8 mouse cellular contexts compared by ENCODE assay signal in genomic region chr15:93519836-93520826, GRCm38 (mm10).
DNase-seq lines count a peak whose midpoint lies in the region; ATAC-seq and TF ChIP-seq lines count a peak whose summit lies in the region.

No protein-coding gene starts in this region.

- peak overlapping the region; percentile 69; the same call in 1 of the 2 replicates for H3K9ac ChIP-seq in forebrain, embryonic 12.5 days
- peak overlapping the region; percentile 74 for H3K9ac ChIP-seq in intestine, embryonic 14.5 days (ENCODE audit: low read length)

- no peaks in the 10 kb centered on the region for H3K27me3 ChIP-seq in kidney, adult 2 months (replicated peaks; ENCODE audit: control insufficient read depth, insufficient read depth, low read length)
- H3K27me3 ChIP-seq in forebrain, embryonic 12.5 days: peaks cover 65% of the 10 kb centered on the region
- H3K27me3 ChIP-seq in intestine, embryonic 14.5 days (replicated peaks; ENCODE audit: control insufficient read depth, insufficient read depth, low read length): no peaks in the 10 kb centered on the region

- no peaks in the 10 kb centered on the region for H3K36me3 ChIP-seq in kidney, adult 2 months (ENCODE audit: control insufficient read depth, insufficient read depth, low read length)
- no peaks in the 10 kb centered on the region for H3K36me3 ChIP-seq in forebrain, embryonic 12.5 days (replicated peaks)
- no peaks in the 10 kb centered on the region for H3K36me3 ChIP-seq in intestine, embryonic 14.5 days (ENCODE audit: control insufficient read depth, insufficient read depth, low read length)
- H3K36me3 ChIP-seq in macrophage (ENCODE audit: inconsistent target): no peaks in the 10 kb centered on the region

- no peaks in the 10 kb centered on the region for H3K9me3 ChIP-seq in forebrain, embryonic 12.5 days
- H3K9me3 ChIP-seq in intestine, embryonic 14.5 days (ENCODE audit: control insufficient read depth, low read length): no peaks in the 10 kb centered on the region

- peak; percentile 32 for DNase-seq in kidney, adult 2 months
- DNase-seq in kidney, adult 8-10 months: no peak
- DNase-seq in intestine, embryonic 14.5 days (ENCODE audit: low spot score): no peak
- no peak for DNase-seq in left cerebral cortex, postnatal 4 days
- no peak for DNase-seq in urinary bladder, postnatal 10 days (ENCODE audit: low spot score)

- H3K79me2 ChIP-seq in macrophage (ENCODE audit: inconsistent target): no peaks in the 10 kb centered on the region

- no peak for ATAC-seq in forebrain, embryonic 12.5 days (ENCODE audit: low FRiP score)
- no peak for ATAC-seq in intestine, embryonic 14.5 days (replicated peaks; ENCODE audit: low FRiP score, low TSS enrichment, low read depth)
- ATAC-seq in frontal cortex, adult (ENCODE audit: low TSS enrichment): no peak

- H3K4me2 ChIP-seq in forebrain, embryonic 12.5 days: peak overlapping the region; percentile 94
- peak overlapping the region; percentile 83 for H3K4me2 ChIP-seq in intestine, embryonic 14.5 days (ENCODE audit: low read length)

- peaks cover 11% of the 10 kb centered on the region for H3K4me1 ChIP-seq in kidney, adult 2 months (ENCODE audit: control insufficient read depth, insufficient read depth, low read length)
- H3K4me1 ChIP-seq in forebrain, embryonic 12.5 days: peaks cover 21% of the 10 kb centered on the region
- peaks cover 48% of the 10 kb centered on the region for H3K4me1 ChIP-seq in intestine, embryonic 14.5 days (replicated peaks; ENCODE audit: control insufficient read depth, insufficient read depth, low read length)

- WGBS in kidney, adult 2 months: 22% methylated on average over 17 of the region's 17 CpGs
- WGBS in forebrain, embryonic 12.5 days: 5% methylated on average over 17 of the region's 17 CpGs
- WGBS in intestine, embryonic 14.5 days: 10% methylated on average over 17 of the region's 17 CpGs
- 28% methylated on average over 17 of the region's 17 CpGs for WGBS in macrophage (ENCODE audit: missing documents)

- intact Hi-C loops in left cerebral cortex, postnatal 4 days (cut with DNase I): loop anchor here (5.0 to 10.0 kb wide), 2 partner anchors 47 to 695 kb away; no protein-coding TSS in a partner anchor

- H3K4me3 ChIP-seq in kidney, adult 2 months (ENCODE audit: insufficient read depth, low read depth, low read length): peak overlapping the region; percentile 96
- H3K4me3 ChIP-seq in forebrain, embryonic 12.5 days (replicated peaks): peak overlapping the region; percentile 79
- peak overlapping the region; percentile 76 for H3K4me3 ChIP-seq in intestine, embryonic 14.5 days (ENCODE audit: low read depth, low read length)
- H3K4me3 ChIP-seq in macrophage (ENCODE audit: inconsistent target): peak overlapping the region; percentile 7; the same call in 1 of the 2 replicates

- TF ChIP-seq CTCF in kidney, adult 2 months (conservative IDR thresholded peaks at IDR 0.05; ENCODE audit: insufficient read depth, insufficient read length, low read depth, low read length): no peak

- no peak for TF ChIP-seq POLR2A in kidney, adult 2 months (IDR thresholded peaks at IDR 0.05; ENCODE audit: low read depth, low read length)

- peak overlapping the region; percentile 84 for H3K27ac ChIP-seq in kidney, adult 2 months (ENCODE audit: insufficient read depth, low read depth, low read length)
- H3K27ac ChIP-seq in forebrain, embryonic 12.5 days: no peak overlapping the region
- H3K27ac ChIP-seq in intestine, embryonic 14.5 days (ENCODE audit: low read depth): peak overlapping the region; percentile 86
- H3K27ac ChIP-seq in macrophage: no peak overlapping the region

Comparison
In these comparisons a context has a peak if more than half of its experiments do, and no peak if none do; other contexts are left out.
1. H3K27ac ChIP-seq: peak in kidney, adult 2 months (single experiment) and intestine, embryonic 14.5 days (single experiment); none in forebrain, embryonic 12.5 days (single experiment) and macrophage (single experiment).
2. H3K4me3 ChIP-seq: peak in every context shown above with its lines; median percentile 96 in kidney, adult 2 months; 79 in forebrain, embryonic 12.5 days; 76 in intestine, embryonic 14.5 days; 7 in macrophage.